Mouse (Mus musculus) embryonic stem cell, embryonic (primary cell): ENCODE data around the gene Fcna.

Experiments
- CTCF ChIA-PET, 4 experiments: fragments of 300-600 bp in 2 of 4; fragments of 350-600 bp in 2 of 4; sonication (Branson Sonifier 250); formaldehyde crosslinking; loops; one replicate each; lab custom pipeline; 2022; ENCODE audit warnings: inconsistent platforms in 2 of 4; lab: Charles Lee
- POLR2A ChIA-PET, 4 experiments: fragments of 300-600 bp in 2 of 4; fragments of 350-600 bp in 2 of 4; sonication (Branson Sonifier 250); formaldehyde crosslinking; loops; one replicate each; lab custom pipeline; 2022; ENCODE audit warnings: antibody characterized with exemption in 4 of 4, inconsistent platforms in 1 of 4; lab: Charles Lee

The Fcna gene

GRCm38 (mm10) chr2:25576028-25576850 is 51.6 kb downstream of the Fcna start:
- CTCF ChIA-PET = interaction anchor here in 3 of 4 experiments (0.5 to 2.1 kb wide), 8 partner anchors 16 to 918 kb away, joined by 3 to 6 read pairs (median 3); partner anchors contain the start of gene Tprn (in 1 of the 3)

GRCm38 (mm10) chr2:25575432-25576027 is 52.3 kb downstream of the Fcna start:
- ChIA-PET POLR2A (interaction anchor here (0.5 to 6.8 kb wide), 27 partner anchors 8 to 516 kb away, joined by 3 to 41 read pairs (median 5); partner anchors contain the start of genes Edf1 (in 3 of the 4), Rabl6 (in 3 of the 4), Ccdc183 (in 1 of the 4) and Dpp7 (in 1 of the 4)), CTCF (interaction anchor here in 3 of 4 experiments (0.5 to 2.1 kb wide), 10 partner anchors 13 to 313 kb away, joined by 3 to 6 read pairs (median 4); partner anchors contain the start of genes Abca2 (in 1 of the 3) and Tprn (in 1 of the 3))

More at GRCm38 (mm10) chr2:25576028-25576850, 51.6 kb downstream of the Fcna start:
- POLR2A ChIA-PET = interaction anchor here (0.6 to 6.8 kb wide), 25 partner anchors 8 to 693 kb away, joined by 3 to 41 read pairs (median 4); partner anchors contain the start of genes Edf1 (in 2 of the 4), Rabl6 (in 2 of the 4), Traf2 (in 2 of the 4) and Ccdc183 (in 1 of the 4)
